Mouse (Mus musculus): ENCODE measurements around the gene Ptpn4.
A peak's percentile ranks its signal among the peaks of the same experiment; 100 is the strongest.

Gene Ptpn4

DNA sequence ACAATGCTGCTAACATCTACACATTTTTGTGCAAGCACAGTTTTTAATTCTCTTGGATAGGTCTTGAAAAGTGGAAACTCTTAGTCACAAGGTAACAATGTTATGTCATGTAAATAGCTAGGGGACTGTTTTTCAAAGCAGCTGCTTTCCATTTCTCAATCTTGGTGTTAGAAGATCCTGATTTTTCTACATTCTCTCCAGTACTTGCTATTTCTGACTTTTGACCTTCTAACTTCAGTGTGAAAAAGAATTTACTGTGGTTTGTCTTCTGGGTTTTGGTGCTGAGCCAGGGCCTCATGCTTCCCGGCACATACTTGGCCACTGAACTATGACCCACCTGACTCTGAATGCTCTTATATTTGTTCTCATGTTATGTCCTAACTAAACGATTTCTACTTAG lies 197.4 kb downstream of the Ptpn4 start:
- no peak for DNase-seq

DNA sequence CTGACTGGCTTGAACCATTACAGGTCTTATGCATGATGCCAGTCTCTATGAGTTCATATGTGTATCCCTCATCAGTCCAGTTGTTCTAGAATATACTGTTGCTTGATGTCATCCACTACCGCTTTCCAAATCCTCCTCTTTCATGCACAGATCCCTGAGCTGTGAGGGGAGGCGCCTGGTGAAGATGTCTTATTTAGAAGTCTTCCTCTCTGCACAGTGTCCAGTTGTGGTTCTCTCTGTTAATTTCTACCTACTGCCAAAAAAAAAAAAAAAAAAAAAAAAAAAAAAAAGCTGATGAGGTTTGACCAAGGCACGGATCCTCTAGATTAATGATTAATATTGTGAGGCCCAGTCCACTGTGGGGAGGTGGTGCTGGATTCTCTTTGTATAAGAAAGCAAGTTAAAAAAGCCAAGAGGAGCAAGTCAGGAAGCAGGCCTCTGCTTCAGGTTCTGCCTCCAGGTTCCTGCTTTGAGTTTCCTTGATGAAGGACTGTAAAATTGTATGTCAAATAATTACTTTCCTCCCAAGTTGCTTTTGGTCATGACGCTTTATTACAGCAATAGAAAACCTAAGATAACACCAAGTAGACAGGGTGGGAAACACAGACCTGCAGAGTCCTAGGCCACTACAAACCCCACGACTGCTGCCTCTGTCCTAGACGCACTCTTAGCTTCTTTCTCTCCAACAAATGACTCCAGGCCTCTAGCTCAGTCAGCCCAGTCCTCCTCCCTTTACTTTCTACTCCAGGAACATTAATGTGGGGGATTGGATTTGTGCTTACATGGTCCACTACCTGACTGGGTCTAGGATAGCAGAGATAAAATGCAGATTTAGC lies 200.0 kb downstream of the Ptpn4 start:
- DNase-seq, result no peak

DNA sequence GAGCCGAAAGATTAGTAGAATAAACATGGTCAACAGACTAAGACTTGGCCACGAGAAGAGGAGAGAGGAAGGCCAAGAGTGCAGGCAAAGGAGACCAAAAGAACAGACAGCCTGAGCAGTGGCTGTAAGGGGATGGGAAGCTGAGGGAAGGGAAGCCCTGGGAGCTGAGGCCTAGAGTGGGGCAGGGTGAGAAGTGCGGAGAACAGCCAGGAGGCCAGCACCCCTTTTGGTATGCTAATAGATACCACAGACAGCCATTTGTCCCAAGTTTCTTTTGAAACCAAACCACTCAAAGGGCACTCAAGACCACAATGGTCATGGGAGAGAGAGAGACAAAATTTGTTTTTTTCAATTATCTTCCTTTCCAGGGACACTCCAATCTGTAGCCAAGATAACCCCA lies 202.7 kb downstream of the Ptpn4 start:
- DNase-seq, result no peak

DNA sequence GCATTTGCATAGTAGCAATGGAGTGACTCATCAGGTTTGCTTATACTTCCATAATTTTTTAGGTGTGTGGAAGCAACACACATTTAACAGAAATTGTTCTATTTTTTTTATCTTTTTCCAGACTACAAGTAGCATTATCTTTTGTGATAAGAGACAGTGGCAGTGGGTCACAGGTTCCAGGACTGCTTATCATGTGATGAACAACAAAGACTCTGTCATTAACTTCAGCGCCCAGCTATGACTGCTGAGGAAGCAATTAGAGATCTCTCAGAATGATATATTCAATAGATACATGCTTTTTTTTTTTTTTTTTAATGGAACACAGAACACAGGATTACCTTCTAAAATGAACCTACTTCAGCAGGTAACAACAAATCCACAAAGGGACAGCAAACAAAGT lies 207.0 kb downstream of the Ptpn4 start:
- DNase-seq, result no peak

DNA sequence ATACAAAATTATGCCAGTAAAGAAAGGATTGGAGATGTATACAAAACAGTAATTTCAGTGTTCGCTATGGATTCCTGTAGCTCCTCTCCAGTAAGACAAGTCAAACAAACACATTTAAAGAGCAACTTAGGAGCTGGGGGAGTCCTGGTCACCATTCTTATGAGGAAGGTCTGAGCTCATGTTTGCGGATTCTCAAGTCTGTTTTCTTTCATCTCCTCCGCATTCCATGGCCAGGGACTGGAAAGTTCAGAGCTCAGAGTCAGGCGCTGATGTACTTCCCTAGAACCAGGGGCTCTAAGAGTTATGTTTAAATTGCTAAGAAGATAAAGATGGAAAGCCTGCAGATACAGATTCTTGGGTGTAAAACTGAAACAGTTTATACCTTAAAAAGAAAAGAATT lies 210.6 kb downstream of the Ptpn4 start:
- DNase-seq, result no peak

DNA sequence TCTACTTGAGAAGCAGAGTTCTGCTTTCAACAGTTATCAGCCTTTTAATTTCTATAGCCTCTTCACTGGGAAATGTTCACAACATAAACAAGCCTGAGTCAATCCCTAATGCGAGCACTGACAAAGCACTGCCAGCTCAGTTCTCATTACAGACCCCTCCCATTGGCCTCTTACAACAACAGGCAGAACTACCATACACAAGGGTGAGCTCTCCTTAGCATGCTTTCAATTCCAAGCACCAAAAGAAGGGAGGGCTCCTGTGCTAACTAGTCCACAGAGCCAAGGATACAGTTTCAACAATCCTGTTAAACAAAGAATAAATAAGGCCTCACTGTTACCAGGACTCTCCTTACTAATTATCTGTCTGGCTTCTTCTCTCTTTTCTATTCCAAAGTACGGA lies 213.0 kb downstream of the Ptpn4 start:
- peak; percentile 46 for DNase-seq

DNA sequence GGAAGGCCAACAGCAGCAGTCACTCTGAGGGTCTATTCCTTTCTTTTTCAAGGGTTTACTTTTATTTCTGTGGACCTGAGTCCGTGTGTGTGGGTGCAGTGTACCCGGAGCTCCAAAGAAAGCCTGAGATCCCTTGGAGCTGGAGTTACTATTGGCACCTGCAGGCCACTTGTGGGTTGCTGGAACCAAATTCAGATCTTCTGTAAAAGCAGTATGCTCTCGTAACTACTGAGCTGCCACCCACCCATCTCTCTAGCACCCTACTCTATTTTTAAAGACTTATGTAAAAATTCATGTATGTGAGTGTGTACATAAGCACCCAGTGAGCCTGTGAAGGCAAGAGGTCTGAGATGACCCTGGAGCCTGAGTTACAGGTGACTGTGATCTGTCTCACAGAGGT lies 232.0 kb downstream of the Ptpn4 start:
- DNase-seq, result no peak

Measured in lung, postnatal 36 days (tissue).